ENCODE assay signal across 8 mouse cellular contexts in the genomic region with DNA sequence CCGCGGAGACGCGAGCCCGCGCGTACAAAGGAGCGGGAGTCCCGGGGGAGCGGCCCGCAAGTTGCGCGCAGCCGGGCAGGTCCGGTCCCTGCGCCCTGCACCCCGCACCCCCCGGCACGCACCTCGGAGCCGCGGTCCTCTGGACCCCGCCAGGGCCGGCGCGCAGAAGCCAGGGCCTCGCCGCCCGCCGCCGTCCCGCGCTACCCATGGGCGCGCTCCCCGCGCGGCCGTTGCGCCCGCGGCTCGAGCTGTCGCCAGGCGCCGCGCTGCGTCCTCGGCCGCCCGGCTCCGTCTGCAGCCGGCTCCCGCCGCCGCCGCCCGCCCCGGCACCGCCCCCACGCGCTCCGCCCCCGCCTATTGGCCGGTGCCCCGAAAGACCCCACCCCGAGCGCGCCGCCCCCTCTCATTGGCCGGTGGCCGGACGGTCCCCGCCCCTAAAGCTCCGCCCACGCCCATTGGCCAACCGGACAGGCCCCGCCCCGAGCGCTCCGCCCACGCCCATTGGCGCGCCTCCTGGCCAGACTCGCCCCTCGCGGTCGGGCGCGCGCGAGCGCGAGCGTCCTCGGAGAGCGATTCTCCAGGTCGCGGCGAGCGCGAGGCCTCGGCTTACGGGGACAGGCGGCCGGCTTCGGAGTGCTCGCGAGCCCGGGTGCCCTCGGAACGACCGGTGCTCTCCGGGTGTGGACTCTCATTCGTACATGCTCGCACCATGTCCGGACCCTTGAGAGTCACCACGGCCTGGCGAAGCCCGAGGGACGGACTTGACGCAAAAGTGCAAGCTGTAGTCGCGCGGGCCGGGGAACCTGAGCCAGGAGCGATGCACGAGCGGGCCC. TPM values are rescaled to one million over a fixed set of nuclear protein-coding genes. Genes with fewer than 3 reads are reported as not detected.
A peak's percentile ranks its signal among the peaks of the same experiment; 100 is the strongest.
DNase-seq lines count a peak whose midpoint lies in the region; ATAC-seq lines count a peak whose summit lies in the region.

Gene Sipa1l2 (minus strand): TSS at position 276 of the 833 bp plus-strand sequence.

- under 1% methylated on average over 121 of the region's 129 CpGs for WGBS in intestine, embryonic 15.5 days

- H3K27me3 ChIP-seq in intestine, embryonic 15.5 days (replicated peaks), result no peaks in the 10 kb centered on the region

- ATAC-seq in intestine, embryonic 15.5 days, result peak; percentile 93

- DNase-seq in adrenal gland, adult 8-10 months, result peak; percentile 96
- DNase-seq in embryo, embryonic 11.5 days (ENCODE audit: low read depth, low spot score), result peak; percentile 96
- DNase-seq in gastrocnemius, postnatal 36 days, result peak; percentile 98
- DNase-seq in left cerebral cortex, postnatal 25 days (ENCODE audit: low spot score in 2 of 2), result peak; percentile 93 to 96
- DNase-seq in mesoderm, embryonic 11.5 days (ENCODE audit: low read depth, low spot score), result peak; percentile 97
- peak; percentile 96 for DNase-seq in right cerebral cortex, postnatal 25 days
- DNase-seq in urinary bladder, postnatal 36 days (ENCODE audit: low spot score in 2 of 2), result peak; percentile 99

- H3K27ac ChIP-seq in intestine, embryonic 15.5 days, result peak within 1 kb of the TSS; percentile 80

- H3K4me2 ChIP-seq in intestine, embryonic 15.5 days (replicated peaks), result peak within 1 kb of the TSS; percentile 94

- intact Hi-C loops in gastrocnemius, postnatal 36 days (cut with DNase I), result loop anchor here (1.0 to 5.0 kb wide), 5 partner anchors 82 to 385 kb away; partner anchors contain the start of gene Map10
- intact Hi-C loops in left cerebral cortex, postnatal 25 days (cut with DNase I), result loop anchor here (2.0 to 5.0 kb wide), 8 partner anchors 98 to 442 kb away; partner anchors contain the start of gene Map10

- H3K9ac ChIP-seq in intestine, embryonic 15.5 days, result peak within 1 kb of the TSS; percentile 77

- H3K4me1 ChIP-seq in intestine, embryonic 15.5 days (replicated peaks), result peaks cover 13% of the 10 kb centered on the region

- H3K9me3 ChIP-seq in intestine, embryonic 15.5 days, result no peaks in the 10 kb centered on the region

- no peaks in the 10 kb centered on the region for H3K36me3 ChIP-seq in intestine, embryonic 15.5 days

- peak within 1 kb of the TSS; percentile 85 for H3K4me3 ChIP-seq in intestine, embryonic 15.5 days (replicated peaks)

RNA-seq across cellular contexts. Expression of gene Sipa1l2, which starts in this region (rescaled TPM):
- 10 to 100 TPM; 48.7 to 56.9 (median 53.8) TPM for total RNA-seq in adrenal gland, adult 8-10 months (2022)
- total RNA-seq in gastrocnemius, postnatal 36 days (2021), result 1 to 10 TPM; 4.9 to 5.2 TPM
- 7.4 and 7.6 TPM in 2 replicates for polyA plus RNA-seq in intestine, embryonic 15.5 days (2015; fragmentation: Nextera tagmentation; extraction: Ambion mirVana)
- 10 to 100 TPM; 39.6 to 40.6 TPM for total RNA-seq in left cerebral cortex, postnatal 25 days (2021)

Comparison
In these comparisons a context has a peak if more than half of its experiments do, and no peak if none do; other contexts are left out.
1. Peak in every context shown above with its lines: DNase-seq, ATAC-seq, H3K4me3 ChIP-seq and H3K27ac ChIP-seq.
2. RNA of gene Sipa1l2 (total RNA-seq): 48.7 to 56.9 TPM in adrenal gland, adult 8-10 months and 39.6 to 40.6 TPM in left cerebral cortex, postnatal 25 days; 4.9 to 5.2 TPM in gastrocnemius, postnatal 36 days; every median in the first group is over 4 times any median in the second.